Comparison of ENCODE assay signal across 9 mouse cellular contexts in genomic region chr15:103279750-103280149, GRCm38 (mm10). TPM values are rescaled to one million over a fixed set of nuclear protein-coding genes. Genes with fewer than 3 reads are reported as not detected.
DNase-seq lines count a peak whose midpoint lies in the region; ATAC-seq and TF ChIP-seq lines count a peak whose summit lies in the region.
"Had no signal": no experiment of that assay in that cellular context is flagged by ENCODE, and none has a peak within 500 bp of the region (broad histone marks: within the 10 kb centered on the region; RNA-seq: fewer than 3 reads in every experiment).

No protein-coding gene starts in this region.

- peak; percentile 77 for TF ChIP-seq CTCF in heart, adult 2 months (IDR thresholded peaks at IDR 0.05)
- TF ChIP-seq CTCF in thymus, adult 2 months (IDR thresholded peaks at IDR 0.05; ENCODE audit: borderline replicate concordance, control insufficient read depth, extremely low read depth, insufficient read depth, low read length, poor library complexity) = no peak

- H3K79me2 ChIP-seq in heart, adult 2 months (replicated peaks; ENCODE audit: control insufficient read depth, insufficient read depth, low read length) = peaks cover 14% of the 10 kb centered on the region

- WGBS in heart, adult 2 months = 69% methylated on average over 3 of the region's 3 CpGs
- 60% methylated on average over 3 of the region's 3 CpGs for WGBS in thymus, adult 2 months
- WGBS in liver, embryonic 13.5 days (ENCODE audit: insufficient replicate concordance) = 46% methylated on average over 3 of the region's 3 CpGs
- WGBS in midbrain, embryonic 13.5 days = 65% methylated on average over 3 of the region's 3 CpGs

- no peak overlapping the region for H3K4me3 ChIP-seq in heart, adult 2 months
- H3K4me3 ChIP-seq in thymus, adult 2 months (ENCODE audit: control insufficient read depth, insufficient read depth, low read length) = no peak overlapping the region
- no peak overlapping the region for H3K4me3 ChIP-seq in liver, embryonic 13.5 days (replicated peaks)
- H3K4me3 ChIP-seq in midbrain, embryonic 13.5 days (replicated peaks) = no peak overlapping the region
- H3K4me3 ChIP-seq: stomach, embryonic 15.5 days had no signal

- H3K4me1 ChIP-seq in heart, adult 2 months (ENCODE audit: control insufficient read depth, insufficient read depth, low read length) = no peaks in the 10 kb centered on the region; the same call in 1 of the 2 replicates
- no peaks in the 10 kb centered on the region for H3K4me1 ChIP-seq in thymus, adult 2 months (replicated peaks; ENCODE audit: control insufficient read depth, insufficient read depth, low read length)
- H3K4me1 ChIP-seq in liver, embryonic 13.5 days (replicated peaks) = peaks cover 66% of the 10 kb centered on the region
- H3K4me1 ChIP-seq in midbrain, embryonic 13.5 days (replicated peaks) = peaks cover 6% of the 10 kb centered on the region

- intact Hi-C loops in heart, adult 2 months (cut with DNase I) = loop anchor here (2.0 kb wide), 1 partner anchor 29 kb away; no protein-coding TSS in a partner anchor
- intact Hi-C loops in heart, postnatal 10 days (cut with DNase I) = no loop called here

- TF ChIP-seq EP300 in heart, adult 2 months (IDR thresholded peaks at IDR 0.05; ENCODE audit: insufficient read depth, low read depth, low read length) = no peak

- no peaks in the 10 kb centered on the region for H3K9me3 ChIP-seq in liver, embryonic 13.5 days (replicated peaks)
- H3K9me3 ChIP-seq in midbrain, embryonic 13.5 days = no peaks in the 10 kb centered on the region
- H3K9me3 ChIP-seq: stomach, embryonic 15.5 days had no signal

- H3K27me3 ChIP-seq in heart, adult 2 months (ENCODE audit: control insufficient read depth, insufficient read depth, low read length) = no peaks in the 10 kb centered on the region
- no peaks in the 10 kb centered on the region for H3K27me3 ChIP-seq in thymus, adult 2 months (ENCODE audit: control insufficient read depth, insufficient read depth, low read length)
- H3K27me3 ChIP-seq in liver, embryonic 13.5 days = no peaks in the 10 kb centered on the region
- no peaks in the 10 kb centered on the region for H3K27me3 ChIP-seq in midbrain, embryonic 13.5 days
- H3K27me3 ChIP-seq: stomach, embryonic 15.5 days had no signal

- no peaks in the 10 kb centered on the region; the same call in 1 of the 2 replicates for H3K36me3 ChIP-seq in heart, adult 2 months (ENCODE audit: control insufficient read depth, insufficient read depth, low read length)
- no peaks in the 10 kb centered on the region for H3K36me3 ChIP-seq in thymus, adult 2 months (ENCODE audit: control insufficient read depth, insufficient read depth, low read length)
- H3K36me3 ChIP-seq in liver, embryonic 13.5 days = peaks cover 43% of the 10 kb centered on the region
- no peaks in the 10 kb centered on the region for H3K36me3 ChIP-seq in midbrain, embryonic 13.5 days

- no peak for DNase-seq in heart, adult 2 months
- DNase-seq in heart, postnatal 10 days = no peak
- DNase-seq in thymus, adult 2 months = peak; percentile 49
- DNase-seq in thymus, adult 18-20 months = no peak
- peak; percentile 29 for DNase-seq in liver, embryonic 13.5 days
- peak; percentile 77 for DNase-seq in thymus, postnatal 4 days
- no peak for DNase-seq in c-Kit-positive CD71-positive TER-119-positive erythroid progenitor cells, embryonic 14.5 days (ENCODE audit: low spot score)

- no peak overlapping the region for H3K27ac ChIP-seq in heart, adult 2 months
- no peak overlapping the region for H3K27ac ChIP-seq in thymus, adult 2 months (ENCODE audit: control insufficient read depth, insufficient read depth, low read length)
- H3K27ac ChIP-seq in liver, embryonic 13.5 days = peak overlapping the region; percentile 81
- no peak overlapping the region for H3K27ac ChIP-seq in midbrain, embryonic 13.5 days

- ATAC-seq in liver, embryonic 13.5 days (ENCODE audit: low read depth) = no peak
- ATAC-seq in midbrain, embryonic 13.5 days = no peak

- TF ChIP-seq POLR2A in heart, adult 2 months (IDR thresholded peaks at IDR 0.05; ENCODE audit: insufficient read depth, low read depth, low read length) = no peak
- TF ChIP-seq POLR2A in thymus, adult 2 months (IDR thresholded peaks at IDR 0.05; ENCODE audit: control insufficient read depth, extremely low read depth, insufficient read depth, low read length, poor library complexity) = no peak

- H3K4me2 ChIP-seq in liver, embryonic 13.5 days = peak overlapping the region; percentile 27; the same call in 1 of the 2 replicates
- H3K4me2 ChIP-seq in midbrain, embryonic 13.5 days (replicated peaks) = no peak overlapping the region
- H3K4me2 ChIP-seq: stomach, embryonic 15.5 days had no signal

- H3K9ac ChIP-seq in heart, adult 2 months (ENCODE audit: low read depth, low read length) = no peak overlapping the region
- peak overlapping the region; percentile 56 for H3K9ac ChIP-seq in liver, embryonic 13.5 days
- no peak overlapping the region for H3K9ac ChIP-seq in midbrain, embryonic 13.5 days (replicated peaks)
- H3K9ac ChIP-seq: stomach, embryonic 15.5 days had no signal

RNA-seq across cellular contexts. Expression of gene Copz1, which starts 7.2 kb away (rescaled TPM):
- 10 to 100 TPM; 50.2 to 55.2 TPM for total RNA-seq in heart, adult 2 months (2021)
- polyA plus RNA-seq in heart, adult 2 months (2012; rRNA removed) = 58.7 and 96.8 TPM in 2 replicates
- total RNA-seq in heart, postnatal 10 days (2021) = 10 to 100 TPM; 81.2 to 83.3 TPM
- polyA plus RNA-seq in thymus, adult 2 months (2012; rRNA removed) = 106 and 124 TPM in 2 replicates
- 213 and 240 TPM in 2 replicates for polyA plus RNA-seq in liver, embryonic 13.5 days (2015; fragmentation: Nextera tagmentation; extraction: Ambion mirVana)
- polyA plus RNA-seq in midbrain, embryonic 13.5 days (2015; fragmentation: Nextera tagmentation; extraction: Ambion mirVana) = 218 and 221 TPM in 2 replicates

RNA-seq across cellular contexts. Expression of gene Nfe2, which starts 21.5 kb away (rescaled TPM):
- total RNA-seq in heart, adult 2 months (2021) = 1 to 10 TPM in 1 of 2 experiments, under 1 TPM in 1; 0.86 to 2.0 TPM
- polyA plus RNA-seq in heart, adult 2 months (2012; rRNA removed) = 1.6 and 1.9 TPM in 2 replicates
- 1 to 10 TPM in 1 of 2 experiments, under 1 TPM in 1; 0.30 to 1.0 TPM for total RNA-seq in heart, postnatal 10 days (2021)
- polyA plus RNA-seq in thymus, adult 2 months (2012; rRNA removed) = 4.9 and 7.3 TPM in 2 replicates
- polyA plus RNA-seq in liver, embryonic 13.5 days (2015; fragmentation: Nextera tagmentation; extraction: Ambion mirVana) = 171 and 185 TPM in 2 replicates
- polyA plus RNA-seq in midbrain, embryonic 13.5 days (2015; fragmentation: Nextera tagmentation; extraction: Ambion mirVana) = 0.75 and 0.82 TPM in 2 replicates

RNA-seq across cellular contexts. Expression of gene Gpr84, which starts 30.7 kb away (rescaled TPM):
- not detected for total RNA-seq in heart, adult 2 months (2021)
- 0.06 TPM in 1 of 2 replicates, not detected in the other for polyA plus RNA-seq in heart, adult 2 months (2012; rRNA removed)
- not detected for total RNA-seq in heart, postnatal 10 days (2021)
- 0.28 and 0.45 TPM in 2 replicates for polyA plus RNA-seq in thymus, adult 2 months (2012; rRNA removed)
- 0.28 and 0.29 TPM in 2 replicates for polyA plus RNA-seq in liver, embryonic 13.5 days (2015; fragmentation: Nextera tagmentation; extraction: Ambion mirVana)
- polyA plus RNA-seq in midbrain, embryonic 13.5 days (2015; fragmentation: Nextera tagmentation; extraction: Ambion mirVana) = 0.18 and 0.94 TPM in 2 replicates

RNA-seq across cellular contexts. Expression of gene Hnrnpa1, which starts 39.5 kb away (rescaled TPM):
- total RNA-seq in heart, adult 2 months (2021) = 100 to 1,000 TPM; 143 to 149 TPM
- 59.4 and 109 TPM in 2 replicates for polyA plus RNA-seq in heart, adult 2 months (2012; rRNA removed)
- 100 to 1,000 TPM; 299 to 318 TPM for total RNA-seq in heart, postnatal 10 days (2021)
- polyA plus RNA-seq in thymus, adult 2 months (2012; rRNA removed) = 155 and 178 TPM in 2 replicates
- 436 and 495 TPM in 2 replicates for polyA plus RNA-seq in liver, embryonic 13.5 days (2015; fragmentation: Nextera tagmentation; extraction: Ambion mirVana)
- 1,022 and 1,113 TPM in 2 replicates for polyA plus RNA-seq in midbrain, embryonic 13.5 days (2015; fragmentation: Nextera tagmentation; extraction: Ambion mirVana)

RNA-seq across cellular contexts. Expression of gene Cbx5, which starts 40.1 kb away (rescaled TPM):
- 10 to 100 TPM; 56.5 to 57.0 TPM for total RNA-seq in heart, adult 2 months (2021)
- 15.6 and 39.9 TPM in 2 replicates for polyA plus RNA-seq in heart, adult 2 months (2012; rRNA removed)
- 10 to 100 TPM; 81.3 to 97.4 TPM for total RNA-seq in heart, postnatal 10 days (2021)
- polyA plus RNA-seq in thymus, adult 2 months (2012; rRNA removed) = 34.2 and 37.0 TPM in 2 replicates
- 61.1 and 76.6 TPM in 2 replicates for polyA plus RNA-seq in liver, embryonic 13.5 days (2015; fragmentation: Nextera tagmentation; extraction: Ambion mirVana)
- 146 and 164 TPM in 2 replicates for polyA plus RNA-seq in midbrain, embryonic 13.5 days (2015; fragmentation: Nextera tagmentation; extraction: Ambion mirVana)

Comparison
In these comparisons a context has a peak if more than half of its experiments do, and no peak if none do; other contexts are left out.
1. DNase-seq: peak in thymus, adult 2 months (single experiment), liver, embryonic 13.5 days (single experiment) and thymus, postnatal 4 days (single experiment); none in heart, adult 2 months (0 of 2), heart, postnatal 10 days (0 of 2), thymus, adult 18-20 months (0 of 2) and c-Kit-positive CD71-positive TER-119-positive erythroid progenitor cells, embryonic 14.5 days (single experiment).
2. RNA of gene Nfe2, which starts 21.5 kb away (polyA plus RNA-seq): 171 to 185 TPM in liver, embryonic 13.5 days; 4.9 to 7.3 TPM in thymus, adult 2 months, 1.6 to 1.9 TPM in heart, adult 2 months and 0.75 to 0.82 TPM in midbrain, embryonic 13.5 days; every median in the first group is over 10 times any median in the second.